Mouse (Mus musculus): Measurements from ENCODE around the gene Prdm16. TPM values are rescaled to one million over a fixed set of nuclear protein-coding genes. Genes with fewer than 3 reads are reported as not detected.

Gene Prdm16
- polyA plus RNA-seq, 1 experiment from 2014 or later, result 21.8 TPM

DNA sequence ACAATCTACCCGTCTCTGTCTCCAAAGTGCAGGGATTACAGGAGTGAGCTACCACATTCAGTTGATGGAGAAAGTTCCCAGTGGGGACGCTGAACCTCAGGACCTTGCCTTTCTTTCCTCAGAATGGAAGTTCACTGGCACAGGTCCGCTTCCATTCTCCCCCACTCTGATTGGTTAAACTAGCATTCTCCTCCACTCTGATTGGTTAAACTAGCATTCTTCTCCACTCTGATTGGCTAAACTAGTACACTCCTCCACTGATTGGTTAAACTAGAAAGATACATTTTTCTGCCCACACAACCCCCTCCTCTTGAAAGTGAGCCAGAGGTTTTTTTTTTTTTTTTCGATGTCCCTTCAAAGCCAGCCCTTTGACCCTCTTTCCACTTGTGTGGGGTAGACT, 97.9 kb downstream of the Prdm16 start:
- H3K4me1 ChIP-seq (replicated peaks), result peaks cover 54% of the 10 kb centered on the region
- no peak overlapping the region for H3K4me2 ChIP-seq
- H3K9me3 ChIP-seq (replicated peaks), result no peaks in the 10 kb centered on the region
- H3K4me3 ChIP-seq, result no peak overlapping the region
- H3K36me3 ChIP-seq, result no peaks in the 10 kb centered on the region
- 81% methylated on average over 4 of the region's 4 CpGs for WGBS
- no peak overlapping the region for H3K27ac ChIP-seq (ENCODE audit: poor library complexity, severe bottlenecking)
- no peak overlapping the region for H3K9ac ChIP-seq
- no peak for ATAC-seq (ENCODE audit: insufficient number of reproducible peaks, low FRiP score)
- no peaks in the 10 kb centered on the region for H3K27me3 ChIP-seq (replicated peaks)

DNA sequence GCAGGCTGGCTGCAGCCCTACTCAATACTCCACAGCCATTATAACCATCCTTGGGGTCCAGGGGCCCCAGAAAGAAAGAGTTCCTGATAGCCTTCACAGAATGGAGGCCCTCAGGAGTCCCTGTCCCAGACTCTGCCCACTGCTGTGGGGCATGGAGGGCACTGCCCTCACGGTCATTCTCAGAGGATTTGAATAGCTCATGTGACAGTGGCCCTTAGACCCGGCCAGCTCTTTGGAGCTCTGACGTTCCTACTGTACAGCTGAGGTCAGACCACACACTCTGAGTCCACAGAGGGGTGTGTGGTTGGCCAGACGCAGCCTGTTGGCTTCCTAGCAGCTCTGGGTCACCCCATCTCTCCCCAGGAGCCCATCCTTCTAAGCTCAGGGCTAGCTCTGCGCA, 100.6 kb downstream of the Prdm16 start:
- H3K4me1 ChIP-seq (replicated peaks), result peaks cover 39% of the 10 kb centered on the region
- no peaks in the 10 kb centered on the region for H3K36me3 ChIP-seq
- H3K4me3 ChIP-seq, result no peak overlapping the region
- no peak for ATAC-seq (ENCODE audit: insufficient number of reproducible peaks, low FRiP score)
- H3K9ac ChIP-seq, result 0 out of 2 replicates have a peak overlapping the region, but pooled peaks have one; percentile 20
- H3K9me3 ChIP-seq (replicated peaks), result no peaks in the 10 kb centered on the region
- no peak overlapping the region for H3K27ac ChIP-seq (ENCODE audit: poor library complexity, severe bottlenecking)
- H3K4me2 ChIP-seq, result no peak overlapping the region
- no peaks in the 10 kb centered on the region for H3K27me3 ChIP-seq (replicated peaks)
- 63% methylated on average over 5 of the region's 5 CpGs for WGBS

DNA sequence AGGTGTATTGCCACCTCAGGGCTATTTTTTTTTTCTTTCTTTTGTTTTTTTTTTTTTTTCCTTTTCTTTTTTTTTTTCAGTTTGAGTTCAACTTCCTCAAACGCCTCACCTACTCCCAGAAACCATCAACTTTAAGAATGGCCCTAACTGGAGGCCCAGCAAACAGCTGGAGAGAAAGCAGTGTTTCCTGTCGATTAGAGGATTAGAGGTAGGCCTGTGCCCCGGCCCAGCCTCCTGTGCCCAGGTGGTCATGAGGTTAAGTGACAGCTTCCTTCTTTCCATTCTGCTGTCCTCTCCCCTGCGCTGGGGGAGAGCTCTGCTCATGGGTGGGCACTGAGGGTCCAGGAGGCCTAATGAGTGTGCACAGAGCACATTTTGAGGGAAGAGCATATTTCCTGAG, 105.3 kb downstream of the Prdm16 start:
- H3K36me3 ChIP-seq, result no peaks in the 10 kb centered on the region
- H3K4me2 ChIP-seq, result no peak overlapping the region
- H3K9me3 ChIP-seq (replicated peaks), result no peaks in the 10 kb centered on the region
- WGBS, result 47% methylated on average over 4 of the region's 4 CpGs
- H3K27ac ChIP-seq (ENCODE audit: poor library complexity, severe bottlenecking), result no peak overlapping the region
- ATAC-seq (ENCODE audit: insufficient number of reproducible peaks, low FRiP score), result no peak
- no peak overlapping the region for H3K4me3 ChIP-seq
- no peaks in the 10 kb centered on the region for H3K27me3 ChIP-seq (replicated peaks)
- peaks cover 67% of the 10 kb centered on the region for H3K4me1 ChIP-seq (replicated peaks)
- H3K9ac ChIP-seq, result no peak overlapping the region

GRCm38 (mm10) chr4:154530336-154530735, 106.3 kb downstream of the Prdm16 start:
- 0 out of 2 replicates have a peak, but pooled peaks cover 5% of the 10 kb centered on the region for H3K27me3 ChIP-seq (replicated peaks)
- H3K9me3 ChIP-seq (replicated peaks), result no peaks in the 10 kb centered on the region
- H3K9ac ChIP-seq, result no peak overlapping the region
- peaks cover 63% of the 10 kb centered on the region for H3K4me1 ChIP-seq (replicated peaks)
- no peak for ATAC-seq (ENCODE audit: insufficient number of reproducible peaks, low FRiP score)
- no peak overlapping the region for H3K4me2 ChIP-seq
- no peak overlapping the region for H3K4me3 ChIP-seq
- 66% methylated on average over 7 of the region's 7 CpGs for WGBS
- no peak overlapping the region for H3K27ac ChIP-seq (ENCODE audit: poor library complexity, severe bottlenecking)
- H3K36me3 ChIP-seq, result no peaks in the 10 kb centered on the region

DNA sequence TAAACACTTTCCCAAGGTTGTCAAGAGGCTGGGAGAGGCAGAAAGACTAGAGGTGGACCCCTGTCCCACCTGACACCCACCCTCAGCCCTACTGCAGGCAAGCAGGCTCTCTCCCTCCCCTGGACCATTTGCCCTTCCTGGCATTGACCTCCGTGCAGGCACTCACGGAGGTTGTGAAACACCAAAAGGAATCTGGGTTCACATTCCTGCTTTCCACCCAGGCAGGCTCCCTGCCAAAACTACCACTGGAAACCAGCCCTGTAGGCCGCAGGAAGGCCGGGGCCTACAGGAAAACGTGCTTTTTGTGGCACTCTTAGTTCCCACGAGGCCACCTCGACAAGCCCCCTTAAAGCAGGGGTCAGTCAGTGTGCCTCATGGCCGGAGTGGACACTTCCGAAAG, 109.2 kb downstream of the Prdm16 start:
- peak overlapping the region; percentile 31 for H3K27ac ChIP-seq (ENCODE audit: poor library complexity, severe bottlenecking)
- H3K4me1 ChIP-seq (replicated peaks), result peaks cover 71% of the 10 kb centered on the region
- 40% methylated on average over 9 of the region's 9 CpGs for WGBS
- 0 out of 2 replicates have a peak, but pooled peaks cover 5% of the 10 kb centered on the region for H3K27me3 ChIP-seq (replicated peaks)
- ATAC-seq (ENCODE audit: insufficient number of reproducible peaks, low FRiP score), result no peak
- H3K36me3 ChIP-seq, result no peaks in the 10 kb centered on the region
- H3K4me3 ChIP-seq, result no peak overlapping the region
- H3K9ac ChIP-seq, result peak overlapping the region; percentile 40
- H3K9me3 ChIP-seq (replicated peaks), result no peaks in the 10 kb centered on the region
- no peak overlapping the region for H3K4me2 ChIP-seq

- no peaks in the 10 kb centered on the region for H3K9me3 ChIP-seq (replicated peaks)
- WGBS, result 79% methylated on average over 6 of the region's 6 CpGs
- ATAC-seq (ENCODE audit: insufficient number of reproducible peaks, low FRiP score), result no peak
These were observed 110.3 kb downstream of the Prdm16 start for GRCm38 (mm10) chr4:154526351-154526786.

GRCm38 (mm10) chr4:154523898-154524297, 112.8 kb downstream of the Prdm16 start:
- Histone ChIP-seq H3K4me3 (no peak overlapping the region), H3K36me3 (no peaks in the 10 kb centered on the region), H3K9me3 (replicated peaks) (no peaks in the 10 kb centered on the region), H3K4me1 (replicated peaks) (peaks cover 72% of the 10 kb centered on the region), H3K27me3 (replicated peaks) (0 out of 2 replicates have a peak, but pooled peaks cover 5% of the 10 kb centered on the region), H3K9ac (no peak overlapping the region), H3K27ac (ENCODE audit: poor library complexity, severe bottlenecking) (no peak overlapping the region), H3K4me2 (no peak overlapping the region)
- ATAC-seq (ENCODE audit: insufficient number of reproducible peaks, low FRiP score), result no peak
- WGBS, result 63% methylated on average over 17 of the region's 17 CpGs

More at GRCm38 (mm10) chr4:154526351-154526786, 110.3 kb downstream of the Prdm16 start:
- H3K4me3 ChIP-seq, result no peak overlapping the region
- H3K9ac ChIP-seq, result no peak overlapping the region
- H3K4me1 ChIP-seq (replicated peaks), result peaks cover 80% of the 10 kb centered on the region
- H3K27ac ChIP-seq (ENCODE audit: poor library complexity, severe bottlenecking), result no peak overlapping the region
- 0 out of 2 replicates have a peak, but pooled peaks cover 5% of the 10 kb centered on the region for H3K27me3 ChIP-seq (replicated peaks)
- H3K4me2 ChIP-seq, result no peak overlapping the region
- no peaks in the 10 kb centered on the region for H3K36me3 ChIP-seq

DNA sequence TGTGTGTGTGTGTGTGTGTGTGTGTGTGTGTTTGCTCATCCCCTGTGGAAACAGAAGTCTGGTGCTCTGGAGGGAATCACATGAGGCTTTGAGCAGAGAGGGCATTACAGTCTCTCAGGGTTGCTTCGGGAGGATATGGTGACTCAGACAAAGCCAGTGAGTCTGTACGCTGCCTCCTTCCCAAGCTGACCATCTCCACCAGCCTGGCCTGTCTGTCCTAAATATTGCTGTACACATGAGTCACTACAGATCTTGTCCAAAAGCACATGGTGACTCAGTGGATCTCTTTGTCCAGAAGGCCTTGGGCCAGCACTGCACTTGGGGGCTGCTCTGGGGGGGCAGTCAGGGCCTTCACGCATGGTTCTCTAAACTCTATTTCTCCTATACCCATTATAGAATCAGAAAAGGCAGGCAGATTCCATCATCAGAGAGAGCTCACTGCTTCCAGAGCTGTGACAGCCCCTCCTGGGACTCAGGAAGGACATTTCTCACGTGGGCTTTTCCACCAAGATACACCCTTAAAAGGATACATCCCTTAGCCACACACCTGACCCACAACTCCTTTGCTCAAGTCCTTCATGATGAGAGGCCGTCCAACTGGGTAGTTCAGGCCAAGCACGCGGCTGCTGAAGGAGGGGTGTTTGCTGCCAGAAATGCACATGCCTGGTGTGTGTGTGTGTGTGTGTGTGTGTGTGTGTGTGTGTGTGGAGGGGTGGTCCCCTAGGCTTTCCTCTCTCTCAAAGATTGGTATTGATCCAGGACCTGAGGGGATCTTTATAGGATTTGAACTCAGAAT, 114.6 kb downstream of the Prdm16 start:
- Histone ChIP-seq H3K9ac (no peak overlapping the region), H3K4me1 (replicated peaks) (peaks cover 68% of the 10 kb centered on the region), H3K4me2 (no peak overlapping the region), H3K27me3 (replicated peaks) (0 out of 2 replicates have a peak, but pooled peaks cover 10% of the 10 kb centered on the region), H3K27ac (ENCODE audit: poor library complexity, severe bottlenecking) (no peak overlapping the region), H3K4me3 (no peak overlapping the region), H3K36me3 (no peaks in the 10 kb centered on the region), H3K9me3 (replicated peaks) (no peaks in the 10 kb centered on the region)
- no peak for ATAC-seq (ENCODE audit: insufficient number of reproducible peaks, low FRiP score)
- 74% methylated on average over 7 of the region's 7 CpGs for WGBS

DNA sequence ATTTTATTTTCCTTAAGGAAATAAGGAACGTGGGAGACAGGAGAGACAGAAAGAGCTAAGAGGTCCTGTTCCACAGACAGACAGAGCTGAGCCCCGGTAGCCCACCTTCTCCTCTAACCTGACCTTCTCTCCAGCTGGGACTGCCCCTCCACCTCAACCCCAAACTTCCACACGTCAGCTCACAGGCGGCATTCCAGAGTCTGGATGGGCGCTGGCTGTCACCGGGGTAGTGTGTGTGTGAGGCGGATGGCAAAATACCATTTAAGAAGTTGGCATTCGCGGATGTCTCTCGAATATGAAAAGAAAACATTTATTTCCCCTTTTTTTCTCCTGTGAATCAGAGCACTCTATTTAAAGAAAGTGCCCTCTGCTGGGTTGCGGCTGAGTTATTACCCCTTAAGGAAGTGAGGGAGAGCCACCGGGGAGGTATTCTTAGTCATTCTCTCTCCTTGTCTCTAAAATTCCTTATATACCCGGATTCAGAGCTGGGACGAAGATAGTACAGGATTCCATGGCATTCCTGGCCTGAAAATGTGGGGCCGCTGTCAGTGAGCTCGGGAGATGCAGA, 117.1 kb downstream of the Prdm16 start:
- H3K36me3 ChIP-seq, result no peaks in the 10 kb centered on the region
- peak overlapping the region; percentile 10; the same call in 1 of the 2 replicates for H3K4me2 ChIP-seq
- H3K4me3 ChIP-seq, result no peak overlapping the region
- H3K4me1 ChIP-seq (replicated peaks), result peaks cover 75% of the 10 kb centered on the region
- H3K9me3 ChIP-seq (replicated peaks), result no peaks in the 10 kb centered on the region
- H3K9ac ChIP-seq, result peak overlapping the region; percentile 26; the same call in 1 of the 2 replicates
- peak overlapping the region; percentile 63 for H3K27ac ChIP-seq (ENCODE audit: poor library complexity, severe bottlenecking)
- 40% methylated on average over 16 of the region's 16 CpGs for WGBS
- peaks cover 12% of the 10 kb centered on the region; the same call in 1 of the 2 replicates for H3K27me3 ChIP-seq (replicated peaks)
- no peak for ATAC-seq (ENCODE audit: insufficient number of reproducible peaks, low FRiP score)

GRCm38 (mm10) chr4:154517991-154518390, 118.7 kb downstream of the Prdm16 start:
- no peak for ATAC-seq (ENCODE audit: insufficient number of reproducible peaks, low FRiP score)
- 53% methylated on average over 7 of the region's 7 CpGs for WGBS
- peaks cover 12% of the 10 kb centered on the region; the same call in 1 of the 2 replicates for H3K27me3 ChIP-seq (replicated peaks)
- no peaks in the 10 kb centered on the region for H3K9me3 ChIP-seq (replicated peaks)
- H3K9ac ChIP-seq, result no peak overlapping the region
- H3K4me1 ChIP-seq (replicated peaks), result peaks cover 72% of the 10 kb centered on the region
- no peak overlapping the region for H3K4me3 ChIP-seq
- H3K4me2 ChIP-seq, result no peak overlapping the region
- H3K36me3 ChIP-seq, result no peaks in the 10 kb centered on the region
- H3K27ac ChIP-seq (ENCODE audit: poor library complexity, severe bottlenecking), result peak overlapping the region; percentile 63

GRCm38 (mm10) chr4:154516470-154516869, 120.2 kb downstream of the Prdm16 start:
- Histone ChIP-seq H3K4me1 (replicated peaks) (peaks cover 70% of the 10 kb centered on the region), H3K4me2 (no peak overlapping the region), H3K27ac (ENCODE audit: poor library complexity, severe bottlenecking) (peak overlapping the region; percentile 74), H3K36me3 (no peaks in the 10 kb centered on the region), H3K4me3 (no peak overlapping the region), H3K9ac (no peak overlapping the region), H3K9me3 (replicated peaks) (no peaks in the 10 kb centered on the region), H3K27me3 (replicated peaks) (peaks cover 12% of the 10 kb centered on the region; the same call in 1 of the 2 replicates)
- ATAC-seq (ENCODE audit: insufficient number of reproducible peaks, low FRiP score), result no peak
- 22% methylated on average over 8 of the region's 8 CpGs for WGBS

All from heart, embryonic 12.5 days (tissue).